Mouse (Mus musculus): ENCODE measurements around the gene Gm20388. TPM values are rescaled to one million over a fixed set of nuclear protein-coding genes. Genes with fewer than 3 reads are reported as not detected.
"Not testable (repeated sequence)": the region's sequence is repeated elsewhere in the genome, so short reads cannot be mapped to it uniquely, and the experiment has no call there.

The Gm20388 gene
- polyA plus RNA-seq, 1 experiment, result 18.7 TPM

- WGBS, result under 1% methylated on average over 41 of the region's 41 CpGs
- H3K4me3 ChIP-seq (replicated peaks; ENCODE audit: insufficient read depth, low read depth, low read length), result peak overlapping the region; percentile 60
- H3K27me3 ChIP-seq (ENCODE audit: control insufficient read depth, insufficient read depth, low read length), result no peaks in the 10 kb centered on the region
- peak overlapping the region; percentile 73 for H3K27ac ChIP-seq (ENCODE audit: insufficient read depth, low read length)
- peaks cover 25% of the 10 kb centered on the region for H3K4me1 ChIP-seq (ENCODE audit: control insufficient read depth, insufficient read depth, low read length)
- TF ChIP-seq POLR2A (IDR thresholded peaks at IDR 0.05; ENCODE audit: borderline replicate concordance, insufficient read depth, low read length) (peak; percentile 57; the same call in 1 of the 2 replicates), CTCF (IDR thresholded peaks at IDR 0.05; ENCODE audit: borderline replicate concordance, insufficient read depth, low read depth, low read length) (peak; percentile 68)
- DNase-seq, result peak; percentile 97 to 99
These were observed 3532.4 kb downstream of the Gm20388 start for GRCm38 (mm10) chr8:123442871-123443575.

- TF ChIP-seq POLR2A (IDR thresholded peaks at IDR 0.05; ENCODE audit: borderline replicate concordance, insufficient read depth, low read length), result no peak
- no peak for TF ChIP-seq CTCF (IDR thresholded peaks at IDR 0.05; ENCODE audit: borderline replicate concordance, insufficient read depth, low read depth, low read length)
- Histone ChIP-seq H3K27ac (ENCODE audit: insufficient read depth, low read length) (peak overlapping the region; percentile 73), H3K4me3 (replicated peaks; ENCODE audit: insufficient read depth, low read depth, low read length) (peak overlapping the region; percentile 60), H3K27me3 (ENCODE audit: control insufficient read depth, insufficient read depth, low read length) (no peaks in the 10 kb centered on the region), H3K4me1 (ENCODE audit: control insufficient read depth, insufficient read depth, low read length) (peaks cover 25% of the 10 kb centered on the region)
- under 1% methylated on average over 4 of the region's 4 CpGs for WGBS
- DNase-seq, result no peak
These were observed 3532.9 kb downstream of the Gm20388 start for GRCm38 (mm10) chr8:123443576-123443921.

- Histone ChIP-seq H3K4me3 (replicated peaks; ENCODE audit: insufficient read depth, low read depth, low read length) (peak overlapping the region; percentile 58), H3K4me1 (ENCODE audit: control insufficient read depth, insufficient read depth, low read length) (peaks cover 25% of the 10 kb centered on the region), H3K27me3 (ENCODE audit: control insufficient read depth, insufficient read depth, low read length) (no peaks in the 10 kb centered on the region), H3K27ac (ENCODE audit: insufficient read depth, low read length) (peak overlapping the region; percentile 73)
- TF ChIP-seq POLR2A (IDR thresholded peaks at IDR 0.05; ENCODE audit: borderline replicate concordance, insufficient read depth, low read length) (no peak), CTCF (IDR thresholded peaks at IDR 0.05; ENCODE audit: borderline replicate concordance, insufficient read depth, low read depth, low read length) (no peak)
- DNase-seq, result peak in 1 of 2 experiments; percentile 35
- 53% methylated on average over 6 of the region's 6 CpGs for WGBS
These were observed 3533.5 kb downstream of the Gm20388 start for GRCm38 (mm10) chr8:123444131-123444530.

- no peaks in the 10 kb centered on the region for H3K27me3 ChIP-seq (ENCODE audit: control insufficient read depth, insufficient read depth, low read length)
- no peak for DNase-seq
- no peak overlapping the region for H3K27ac ChIP-seq (ENCODE audit: insufficient read depth, low read length)
- peaks cover 25% of the 10 kb centered on the region for H3K4me1 ChIP-seq (ENCODE audit: control insufficient read depth, insufficient read depth, low read length)
- WGBS, result 83% methylated on average over 10 of the region's 10 CpGs
- no peak for TF ChIP-seq POLR2A (IDR thresholded peaks at IDR 0.05; ENCODE audit: borderline replicate concordance, insufficient read depth, low read length)
- no peak overlapping the region for H3K4me3 ChIP-seq (replicated peaks; ENCODE audit: insufficient read depth, low read depth, low read length)
These were observed 3535.3 kb downstream of the Gm20388 start for GRCm38 (mm10) chr8:123445981-123446380.

- TF ChIP-seq POLR2A (IDR thresholded peaks at IDR 0.05; ENCODE audit: borderline replicate concordance, insufficient read depth, low read length), result no peak
- no peak for TF ChIP-seq CTCF (IDR thresholded peaks at IDR 0.05; ENCODE audit: borderline replicate concordance, insufficient read depth, low read depth, low read length)
- Histone ChIP-seq H3K27me3 (ENCODE audit: control insufficient read depth, insufficient read depth, low read length) (no peaks in the 10 kb centered on the region), H3K4me3 (replicated peaks; ENCODE audit: insufficient read depth, low read depth, low read length) (no peak overlapping the region), H3K27ac (ENCODE audit: insufficient read depth, low read length) (no peak overlapping the region), H3K4me1 (ENCODE audit: control insufficient read depth, insufficient read depth, low read length) (peaks cover 25% of the 10 kb centered on the region)
- no peak for DNase-seq
- WGBS, result 93% methylated on average over 6 of the region's 6 CpGs
These were observed 3536.2 kb downstream of the Gm20388 start for GRCm38 (mm10) chr8:123446799-123447198.

GRCm38 (mm10) chr8:123450783-123451182 lies 3540.1 kb downstream of the Gm20388 start:
- WGBS, result 90% methylated on average over 5 of the region's 5 CpGs
- Histone ChIP-seq H3K4me3 (replicated peaks; ENCODE audit: insufficient read depth, low read depth, low read length) (no peak overlapping the region), H3K27ac (ENCODE audit: insufficient read depth, low read length) (no peak overlapping the region), H3K4me1 (ENCODE audit: control insufficient read depth, insufficient read depth, low read length) (peaks cover 15% of the 10 kb centered on the region), H3K27me3 (ENCODE audit: control insufficient read depth, insufficient read depth, low read length) (no peaks in the 10 kb centered on the region)
- no peak for DNase-seq
- TF ChIP-seq CTCF (IDR thresholded peaks at IDR 0.05; ENCODE audit: borderline replicate concordance, insufficient read depth, low read depth, low read length) (no peak), POLR2A (IDR thresholded peaks at IDR 0.05; ENCODE audit: borderline replicate concordance, insufficient read depth, low read length) (no peak)

- H3K4me3 ChIP-seq (replicated peaks; ENCODE audit: insufficient read depth, low read depth, low read length); H3K27me3 ChIP-seq (ENCODE audit: control insufficient read depth, insufficient read depth, low read length); DNase-seq; H3K4me1 ChIP-seq (ENCODE audit: control insufficient read depth, insufficient read depth, low read length); H3K27ac ChIP-seq (ENCODE audit: insufficient read depth, low read length): not testable (repeated sequence)
- 93% methylated on average over 12 of the region's 12 CpGs for WGBS
These were observed 3541.1 kb downstream of the Gm20388 start for GRCm38 (mm10) chr8:123451747-123452146.

- H3K27ac ChIP-seq (ENCODE audit: insufficient read depth, low read length), result no peak overlapping the region
- H3K4me3 ChIP-seq (replicated peaks; ENCODE audit: insufficient read depth, low read depth, low read length), result no peak overlapping the region
- no peak for TF ChIP-seq POLR2A (IDR thresholded peaks at IDR 0.05; ENCODE audit: borderline replicate concordance, insufficient read depth, low read length)
- TF ChIP-seq CTCF (IDR thresholded peaks at IDR 0.05; ENCODE audit: borderline replicate concordance, insufficient read depth, low read depth, low read length), result no peak
- WGBS, result 62% methylated on average over 4 of the region's 4 CpGs
- 0 out of 2 replicates have a peak, but pooled peaks cover 4% of the 10 kb centered on the region for H3K4me1 ChIP-seq (ENCODE audit: control insufficient read depth, insufficient read depth, low read length)
- no peaks in the 10 kb centered on the region for H3K27me3 ChIP-seq (ENCODE audit: control insufficient read depth, insufficient read depth, low read length)
- no peak for DNase-seq
These were observed 3541.5 kb downstream of the Gm20388 start for GRCm38 (mm10) chr8:123452149-123452548.
